ENCODE assay signal across 33 mouse cellular contexts in genomic region chr13:15681530-15681929, GRCm38 (mm10).
"Had no signal": no experiment of that assay in that cellular context is flagged by ENCODE, and none has a peak within 500 bp of the region (broad histone marks: within the 10 kb centered on the region; RNA-seq: fewer than 3 reads in every experiment).

No protein-coding gene starts in this region.

- H3K36me3 ChIP-seq: liver, embryonic 12.5 days; liver, embryonic 13.5 days; liver, embryonic 15.5 days; lung, embryonic 15.5 days; midbrain, embryonic 12.5 days; midbrain, embryonic 13.5 days; midbrain, embryonic 15.5 days; neural tube, embryonic 12.5 days; neural tube, embryonic 13.5 days had no signal

- H3K9me3 ChIP-seq: limb, embryonic 10.5 days; limb, embryonic 12.5 days; limb, embryonic 13.5 days; limb, embryonic 15.5 days; liver, embryonic 12.5 days; liver, embryonic 13.5 days; liver, embryonic 15.5 days; lung, embryonic 15.5 days; midbrain, embryonic 10.5 days; midbrain, embryonic 12.5 days; midbrain, embryonic 13.5 days; midbrain, embryonic 15.5 days; neural tube, embryonic 12.5 days; neural tube, embryonic 13.5 days had no signal

- H3K4me1 ChIP-seq: limb, embryonic 10.5 days; limb, embryonic 12.5 days; limb, embryonic 15.5 days; liver, embryonic 12.5 days; liver, embryonic 13.5 days; liver, embryonic 15.5 days; lung, embryonic 15.5 days; midbrain, embryonic 10.5 days; midbrain, embryonic 12.5 days; midbrain, embryonic 13.5 days; midbrain, embryonic 15.5 days; neural tube, embryonic 12.5 days; neural tube, embryonic 13.5 days had no signal

- H3K27ac ChIP-seq: limb, embryonic 10.5 days; limb, embryonic 12.5 days; limb, embryonic 13.5 days; limb, embryonic 15.5 days; liver, embryonic 12.5 days; liver, embryonic 13.5 days; liver, embryonic 14.5 days; liver, embryonic 15.5 days; lung, embryonic 15.5 days; macrophage; midbrain, embryonic 10.5 days; midbrain, embryonic 12.5 days; midbrain, embryonic 13.5 days; midbrain, embryonic 15.5 days; neural tube, embryonic 12.5 days; neural tube, embryonic 13.5 days had no signal

- H3K4me3 ChIP-seq: limb, embryonic 10.5 days; limb, embryonic 12.5 days; limb, embryonic 13.5 days; limb, embryonic 15.5 days; liver, embryonic 12.5 days; liver, embryonic 13.5 days; liver, embryonic 15.5 days; lung, embryonic 15.5 days; megakaryocyte, embryonic 14.5 days; midbrain, embryonic 10.5 days; midbrain, embryonic 12.5 days; midbrain, embryonic 13.5 days; midbrain, embryonic 15.5 days; myocyte; neural tube, embryonic 12.5 days; neural tube, embryonic 13.5 days had no signal

- H3K27me3 ChIP-seq: limb, embryonic 12.5 days; limb, embryonic 13.5 days; limb, embryonic 15.5 days; liver, embryonic 12.5 days; liver, embryonic 13.5 days; liver, embryonic 15.5 days; lung, embryonic 15.5 days; megakaryocyte, embryonic 14.5 days; midbrain, embryonic 12.5 days; midbrain, embryonic 13.5 days; midbrain, embryonic 15.5 days; neural tube, embryonic 12.5 days; neural tube, embryonic 13.5 days had no signal

- H3K4me2 ChIP-seq: limb, embryonic 12.5 days; limb, embryonic 13.5 days; limb, embryonic 15.5 days; liver, embryonic 11.5 days; liver, embryonic 12.5 days; liver, embryonic 13.5 days; liver, embryonic 15.5 days; lung, embryonic 14.5 days; lung, embryonic 15.5 days; midbrain, embryonic 11.5 days; midbrain, embryonic 12.5 days; midbrain, embryonic 13.5 days; midbrain, embryonic 15.5 days; neural tube, embryonic 12.5 days; neural tube, embryonic 13.5 days had no signal

- DNase-seq: left cerebral cortex, postnatal 4 days; liver; liver, embryonic 13.5 days; liver, postnatal 0 days; lung, adult 18-20 months; lung, adult 2 months; lung, embryonic 14.5 days; lung, postnatal 10 days; lung, postnatal 14 days; lung, postnatal 36 days; lung, postnatal 4 days; midbrain, embryonic 14.5 days had no signal

- ATAC-seq: liver, embryonic 12.5 days; liver, postnatal 0 days; lung, postnatal 0 days; midbrain, embryonic 13.5 days; midbrain, embryonic 15.5 days; midbrain, embryonic 16.5 days had no signal

- H3K9ac ChIP-seq: limb, embryonic 12.5 days; limb, embryonic 13.5 days; limb, embryonic 15.5 days; liver, embryonic 12.5 days; liver, embryonic 13.5 days; liver, embryonic 14.5 days; liver, embryonic 15.5 days; liver, postnatal 0 days; lung, embryonic 14.5 days; lung, embryonic 15.5 days; midbrain, embryonic 12.5 days; midbrain, embryonic 13.5 days; midbrain, embryonic 15.5 days; neural tube, embryonic 12.5 days; neural tube, embryonic 13.5 days had no signal
